ENCODE assay signal across 10 mouse cellular contexts in the genomic region with DNA sequence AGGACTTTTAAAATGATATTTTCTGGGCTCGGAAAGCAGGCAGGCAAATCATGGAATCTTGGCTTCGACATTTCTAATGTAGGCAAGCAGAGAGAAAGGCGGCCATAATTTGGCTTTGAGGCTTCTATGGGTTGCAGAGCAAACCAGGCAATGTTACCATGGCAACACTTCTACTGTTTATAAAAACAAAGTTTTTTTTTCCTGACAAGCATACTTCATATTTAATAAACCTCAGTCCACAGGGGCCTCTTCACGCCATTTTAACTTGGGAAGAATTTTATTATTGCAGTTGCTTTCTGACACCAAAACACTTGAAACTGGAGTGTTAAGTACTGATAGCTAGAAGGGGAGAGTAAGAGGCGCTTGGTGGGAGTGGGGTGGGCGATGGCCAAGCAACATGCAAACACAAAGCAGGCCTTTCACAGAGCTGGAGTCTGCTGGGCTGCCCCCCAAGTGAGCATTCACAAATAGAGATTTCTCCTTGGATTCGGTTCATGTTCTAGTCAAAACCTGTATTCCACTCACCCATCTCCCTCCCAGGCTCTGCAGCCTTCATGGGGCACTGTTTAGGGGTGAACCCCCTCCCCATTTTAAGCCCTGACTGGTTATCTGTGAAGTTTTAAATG. TPM values are rescaled to one million over a fixed set of nuclear protein-coding genes. Genes with fewer than 3 reads are reported as not detected.
DNase-seq lines count a peak whose midpoint lies in the region; ATAC-seq and TF ChIP-seq lines count a peak whose summit lies in the region.
"Had no signal": no experiment of that assay in that cellular context is flagged by ENCODE, and none has a peak within 500 bp of the region (broad histone marks: within the 10 kb centered on the region; RNA-seq: fewer than 3 reads in every experiment).

No protein-coding gene starts in this region.

- H3K36me3 ChIP-seq in embryonic facial prominence, embryonic 11.5 days (replicated peaks; ENCODE audit: control insufficient read depth, insufficient read depth, low read depth, low read length) = no peaks in the 10 kb centered on the region
- H3K36me3 ChIP-seq in hindbrain, embryonic 16.5 days (ENCODE audit: control insufficient read depth, insufficient read depth, low read length) = no peaks in the 10 kb centered on the region
- H3K36me3 ChIP-seq in midbrain, postnatal 0 days (ENCODE audit: insufficient read depth, low read length) = no peaks in the 10 kb centered on the region

- H3K4me2 ChIP-seq in embryonic facial prominence, embryonic 11.5 days (ENCODE audit: low read depth, low read length) = no peak overlapping the region
- peak overlapping the region; percentile 7; the same call in 1 of the 2 replicates for H3K4me2 ChIP-seq in hindbrain, embryonic 16.5 days (ENCODE audit: low read length)
- H3K4me2 ChIP-seq in midbrain, postnatal 0 days (ENCODE audit: low read depth, low read length, poor library complexity, severe bottlenecking) = no peak overlapping the region

- no peak for TF ChIP-seq CTCF in layer of hippocampus, adult 2 months (conservative IDR thresholded peaks at IDR 0.05)
- no peak for TF ChIP-seq CTCF in midbrain, postnatal 0 days (IDR thresholded peaks at IDR 0.05)

- no peak overlapping the region for H3K4me3 ChIP-seq in layer of hippocampus, adult 2 months
- H3K4me3 ChIP-seq in embryonic facial prominence, embryonic 11.5 days (ENCODE audit: low read depth, low read length) = no peak overlapping the region
- H3K4me3 ChIP-seq in hindbrain, embryonic 16.5 days (ENCODE audit: low read length) = no peak overlapping the region
- H3K4me3 ChIP-seq in midbrain, postnatal 0 days (ENCODE audit: low read depth, low read length) = no peak overlapping the region
- H3K4me3 ChIP-seq: myocyte had no signal

- ATAC-seq in embryonic facial prominence, embryonic 11.5 days (replicated peaks; ENCODE audit: insufficient number of reproducible peaks, low FRiP score, low TSS enrichment, low read depth) = no peak
- ATAC-seq in hindbrain, embryonic 16.5 days = peak; percentile 77
- peak; percentile 63; the same call in 1 of the 2 replicates for ATAC-seq in midbrain, postnatal 0 days (ENCODE audit: low FRiP score)
- no peak for ATAC-seq in inflammation-experienced regulatory T-cells, adult 6 months
- no peak for ATAC-seq in monocyte, adult 5-6 weeks (replicated peaks; ENCODE audit: insufficient number of reproducible peaks, low FRiP score, low TSS enrichment, poor library complexity, severe bottlenecking)

- WGBS in embryonic facial prominence, embryonic 11.5 days = 60% methylated on average over 7 of the region's 7 CpGs
- WGBS in hindbrain, embryonic 16.5 days = 24% methylated on average over 7 of the region's 7 CpGs
- 29% methylated on average over 7 of the region's 7 CpGs for WGBS in midbrain, postnatal 0 days

- DNase-seq in layer of hippocampus, adult 2 months (ENCODE audit: low spot score in 2 of 2) = peak in 1 of 2 experiments; percentile 8
- no peak for DNase-seq in layer of hippocampus, postnatal 36 days
- peak; percentile 54 for DNase-seq in embryonic facial prominence, embryonic 11.5 days (ENCODE audit: low spot score)
- DNase-seq in midbrain, postnatal 0 days (ENCODE audit: low spot score) = peak; percentile 85
- no peak for DNase-seq in layer of hippocampus, adult 9-10 months (ENCODE audit: low spot score)
- DNase-seq: kidney, postnatal 25 days had no signal

- H3K9me3 ChIP-seq in embryonic facial prominence, embryonic 11.5 days (replicated peaks; ENCODE audit: control insufficient read depth, low read length) = no peaks in the 10 kb centered on the region
- no peaks in the 10 kb centered on the region for H3K9me3 ChIP-seq in hindbrain, embryonic 16.5 days (ENCODE audit: control insufficient read depth, low read length)
- no peaks in the 10 kb centered on the region for H3K9me3 ChIP-seq in midbrain, postnatal 0 days (ENCODE audit: low read length)

- no peak overlapping the region for H3K9ac ChIP-seq in embryonic facial prominence, embryonic 11.5 days (replicated peaks; ENCODE audit: low read length)
- no peak overlapping the region for H3K9ac ChIP-seq in hindbrain, embryonic 16.5 days (ENCODE audit: low read depth, low read length)
- no peak overlapping the region for H3K9ac ChIP-seq in midbrain, postnatal 0 days (replicated peaks; ENCODE audit: low read length, poor library complexity, severe bottlenecking)

- H3K27me3 ChIP-seq in embryonic facial prominence, embryonic 11.5 days (ENCODE audit: control insufficient read depth, insufficient read depth, low read length) = no peaks in the 10 kb centered on the region
- no peaks in the 10 kb centered on the region for H3K27me3 ChIP-seq in hindbrain, embryonic 16.5 days (replicated peaks; ENCODE audit: control insufficient read depth, insufficient read depth, low read length)
- no peaks in the 10 kb centered on the region for H3K27me3 ChIP-seq in midbrain, postnatal 0 days (ENCODE audit: insufficient read depth, low read length)

- H3K27ac ChIP-seq in layer of hippocampus, adult 2 months = peak overlapping the region; percentile 58
- H3K27ac ChIP-seq in embryonic facial prominence, embryonic 11.5 days (replicated peaks; ENCODE audit: low read depth, low read length) = no peak overlapping the region
- H3K27ac ChIP-seq in hindbrain, embryonic 16.5 days (ENCODE audit: low read depth, low read length) = peak overlapping the region; percentile 76
- peak overlapping the region; percentile 78 for H3K27ac ChIP-seq in midbrain, postnatal 0 days (ENCODE audit: low read depth, low read length)

- no peaks in the 10 kb centered on the region; the same call in 1 of the 2 replicates for H3K4me1 ChIP-seq in embryonic facial prominence, embryonic 11.5 days (ENCODE audit: control insufficient read depth, insufficient read depth, low read length)
- peaks cover 26% of the 10 kb centered on the region for H3K4me1 ChIP-seq in hindbrain, embryonic 16.5 days (ENCODE audit: control insufficient read depth, insufficient read depth, low read depth, low read length)
- H3K4me1 ChIP-seq in midbrain, postnatal 0 days (ENCODE audit: insufficient read depth, low read length) = peaks cover 14% of the 10 kb centered on the region

RNA-seq across cellular contexts. Expression of a gene that starts 4.8 kb away (rescaled TPM):
- total RNA-seq in layer of hippocampus, adult 2 months (2021) = not detected
- not detected for total RNA-seq in layer of hippocampus, postnatal 36 days (2021)
- polyA plus RNA-seq in embryonic facial prominence, embryonic 11.5 days (2014; fragmentation: Nextera tagmentation; extraction: Ambion mirVana) = 0.32 and 0.33 TPM in 2 replicates
- polyA plus RNA-seq in hindbrain, embryonic 16.5 days (2015; fragmentation: Nextera tagmentation; extraction: Ambion mirVana) = 0.09 and 0.11 TPM in 2 replicates
- 0.77 TPM in 1 of 2 replicates, not detected in the other for total RNA-seq in midbrain, postnatal 0 days (2014; rRNA removed)
- polyA plus RNA-seq in midbrain, postnatal 0 days (2015; fragmentation: Nextera tagmentation; extraction: Ambion mirVana) = 0.12 and 0.41 TPM in 2 replicates
- under 1 TPM in 2 of 3 experiments, not detected in 1; 0.20 to 0.80 TPM for polyA plus RNA-seq in inflammation-experienced regulatory T-cells, adult 6 months (2017; shearing (Covaris generic))
- total RNA-seq in monocyte, adult 5-6 weeks (2017) = 0.48 to 1.1 TPM (median 0.53 TPM) in 3 replicates

RNA-seq across cellular contexts. Expression of a gene that starts 57.1 kb away (rescaled TPM):
- 10 to 100 TPM; 48.5 to 49.7 TPM for total RNA-seq in layer of hippocampus, adult 2 months (2021)
- total RNA-seq in layer of hippocampus, postnatal 36 days (2021) = 10 to 100 TPM; 52.9 to 56.7 TPM
- 16.2 and 20.0 TPM in 2 replicates for polyA plus RNA-seq in embryonic facial prominence, embryonic 11.5 days (2014; fragmentation: Nextera tagmentation; extraction: Ambion mirVana)
- 19.8 and 22.7 TPM in 2 replicates for polyA plus RNA-seq in hindbrain, embryonic 16.5 days (2015; fragmentation: Nextera tagmentation; extraction: Ambion mirVana)
- total RNA-seq in midbrain, postnatal 0 days (2014; rRNA removed) = 43.7 and 62.3 TPM in 2 replicates
- 19.3 and 21.4 TPM in 2 replicates for polyA plus RNA-seq in midbrain, postnatal 0 days (2015; fragmentation: Nextera tagmentation; extraction: Ambion mirVana)
- polyA plus RNA-seq in inflammation-experienced regulatory T-cells, adult 6 months (2017; shearing (Covaris generic)) = 10 to 100 TPM; 15.8 to 21.8 (median 19.3) TPM
- 109 to 144 TPM (median 109 TPM) in 3 replicates for total RNA-seq in monocyte, adult 5-6 weeks (2017)

Comparison
In these comparisons a context has a peak if more than half of its experiments do, and no peak if none do; other contexts are left out.
1. DNase-seq: peak in embryonic facial prominence, embryonic 11.5 days (single experiment) and midbrain, postnatal 0 days (single experiment); none in layer of hippocampus, postnatal 36 days (0 of 2) and layer of hippocampus, adult 9-10 months (single experiment).
2. ATAC-seq: peak in hindbrain, embryonic 16.5 days (single experiment) and midbrain, postnatal 0 days (single experiment); none in embryonic facial prominence, embryonic 11.5 days (single experiment), inflammation-experienced regulatory T-cells, adult 6 months (single experiment) and monocyte, adult 5-6 weeks (single experiment).